Mouse (Mus musculus): ENCODE measurements around the gene Cd274. TPM values are rescaled to one million over a fixed set of nuclear protein-coding genes. Genes with fewer than 3 reads are reported as not detected.

Cd274 gene
- polyA plus RNA-seq, 1 experiment from 2014 or later = 0.27 TPM

DNA sequence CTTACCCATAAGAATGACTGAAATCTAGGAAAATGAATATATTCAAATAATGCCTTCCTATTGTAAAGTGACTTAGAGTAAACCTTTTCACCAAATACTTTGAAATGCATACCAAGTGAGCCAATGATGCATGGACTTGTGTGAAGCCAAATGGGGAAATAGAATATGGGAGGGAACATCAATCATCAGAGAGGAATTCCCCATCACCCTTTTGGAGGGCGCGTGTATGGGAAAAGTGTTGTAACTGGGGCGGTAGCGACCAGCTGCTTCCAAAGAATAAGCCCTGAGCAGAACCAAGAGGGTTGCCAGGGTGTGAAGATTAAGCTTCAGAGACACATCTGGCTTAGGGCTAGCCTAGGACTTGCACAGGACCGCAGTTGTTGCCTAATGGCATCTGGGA, 16.1 kb downstream of the Cd274 start:
- no peak for ATAC-seq
- Histone ChIP-seq H3K27ac (no peak overlapping the region), H3K4me1 (replicated peaks) (no peaks in the 10 kb centered on the region), H3K9me3 (no peaks in the 10 kb centered on the region), H3K9ac (replicated peaks) (no peak overlapping the region), H3K27me3 (no peaks in the 10 kb centered on the region), H3K36me3 (no peaks in the 10 kb centered on the region), H3K4me3 (replicated peaks) (no peak overlapping the region), H3K4me2 (replicated peaks) (no peak overlapping the region)
- WGBS = 96% methylated on average over 5 of the region's 5 CpGs

DNA sequence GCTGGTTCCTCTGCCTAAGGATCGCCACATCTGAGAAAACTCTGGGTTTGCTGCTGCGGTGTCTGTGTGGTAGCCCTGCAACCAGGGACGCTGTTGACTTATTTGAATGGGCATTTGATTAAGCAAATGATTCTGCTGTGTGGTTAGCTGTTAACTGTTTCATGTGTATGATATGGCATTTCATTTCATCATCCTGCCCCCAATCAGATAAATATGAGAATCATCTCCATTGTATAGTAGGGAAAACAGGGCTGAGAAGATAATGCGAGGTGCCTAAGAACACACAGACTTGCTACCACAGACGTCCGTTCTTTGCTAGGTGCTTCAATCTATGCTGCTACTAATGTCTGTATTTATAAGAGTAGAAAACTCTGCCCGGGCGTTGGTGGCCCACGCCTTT, 17.2 kb downstream of the Cd274 start:
- no peak for ATAC-seq
- WGBS = 88% methylated on average over 9 of the region's 9 CpGs
- H3K27me3 ChIP-seq = no peaks in the 10 kb centered on the region

DNA sequence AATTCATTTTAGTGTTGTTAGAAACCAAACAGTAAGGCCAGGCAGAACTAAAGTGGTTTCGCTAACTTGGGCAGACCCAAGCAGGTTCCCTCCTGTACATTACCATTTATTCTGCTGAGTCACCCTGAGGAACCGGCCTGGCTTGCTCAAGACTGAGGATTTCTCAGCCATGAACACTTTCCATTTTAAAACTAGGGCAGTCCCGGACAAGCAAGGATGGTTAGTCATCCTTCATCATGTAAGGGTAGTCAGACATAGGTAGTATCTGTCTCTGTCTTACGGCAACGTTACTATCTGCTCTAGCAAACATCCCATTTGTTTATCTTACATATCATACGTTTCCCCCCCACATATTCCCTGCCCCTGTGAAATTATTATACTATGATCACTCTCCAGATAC, 17.7 kb downstream of the Cd274 start:
- no peak overlapping the region for H3K9ac ChIP-seq (replicated peaks)
- no peak overlapping the region for H3K4me2 ChIP-seq (replicated peaks)
- no peak for ATAC-seq
- no peak overlapping the region for H3K4me3 ChIP-seq (replicated peaks)
- H3K9me3 ChIP-seq = no peaks in the 10 kb centered on the region
- H3K27me3 ChIP-seq = no peaks in the 10 kb centered on the region
- H3K4me1 ChIP-seq (replicated peaks) = no peaks in the 10 kb centered on the region
- H3K27ac ChIP-seq = no peak overlapping the region
- 87% methylated on average over 6 of the region's 6 CpGs for WGBS
- H3K36me3 ChIP-seq = no peaks in the 10 kb centered on the region

More for the DNA sequence above, 17.2 kb downstream of the Cd274 start:
- Histone ChIP-seq H3K4me1 (replicated peaks) (no peaks in the 10 kb centered on the region), H3K9ac (replicated peaks) (no peak overlapping the region), H3K36me3 (no peaks in the 10 kb centered on the region), H3K4me3 (replicated peaks) (no peak overlapping the region), H3K9me3 (no peaks in the 10 kb centered on the region), H3K4me2 (replicated peaks) (no peak overlapping the region), H3K27ac (no peak overlapping the region)

DNA sequence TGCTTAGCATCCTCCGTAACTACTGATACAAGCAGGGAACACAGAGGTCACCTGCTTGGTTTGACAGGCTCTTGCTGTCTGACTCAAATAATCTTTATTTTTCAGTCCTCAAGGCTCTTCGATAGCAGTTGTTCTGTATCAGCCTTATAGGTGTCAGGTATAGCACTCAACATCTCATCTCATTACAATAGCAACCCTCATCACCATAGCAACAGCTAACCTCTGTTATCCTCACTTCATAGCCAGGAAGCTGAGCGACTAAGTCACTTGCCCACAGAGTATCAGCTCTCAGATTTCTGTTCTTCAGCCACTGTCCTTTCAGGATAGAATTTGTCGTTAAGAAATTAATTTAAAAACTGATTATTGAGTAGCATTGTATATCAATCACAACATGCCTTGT, 18.6 kb downstream of the Cd274 start:
- Histone ChIP-seq H3K9ac (replicated peaks) (no peak overlapping the region), H3K4me3 (replicated peaks) (no peak overlapping the region), H3K27me3 (no peaks in the 10 kb centered on the region), H3K36me3 (no peaks in the 10 kb centered on the region), H3K27ac (no peak overlapping the region), H3K4me2 (replicated peaks) (no peak overlapping the region), H3K4me1 (replicated peaks) (no peaks in the 10 kb centered on the region), H3K9me3 (no peaks in the 10 kb centered on the region)
- 79% methylated on average over 4 of the region's 4 CpGs for WGBS
- ATAC-seq = no peak

DNA sequence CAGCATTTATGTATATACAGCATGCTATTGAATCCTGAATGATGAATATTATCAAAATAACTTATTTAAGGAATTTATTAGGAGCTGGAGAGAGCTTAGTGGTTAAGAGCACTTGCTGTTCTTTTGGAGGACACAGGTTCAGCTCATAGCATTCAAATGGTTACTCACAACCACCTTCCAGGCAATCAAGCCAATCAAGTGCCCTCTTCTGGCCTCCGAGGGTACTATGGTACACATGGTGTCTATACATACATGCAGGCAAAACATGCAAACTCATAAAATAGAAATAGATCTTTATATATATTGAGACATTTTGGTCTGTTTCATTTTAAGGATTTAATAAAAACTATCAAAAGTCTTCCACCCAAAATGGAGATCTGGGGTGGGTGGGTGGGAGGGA, 21.6 kb downstream of the Cd274 start:
- Histone ChIP-seq H3K27ac (no peak overlapping the region), H3K36me3 (no peaks in the 10 kb centered on the region), H3K9me3 (no peaks in the 10 kb centered on the region), H3K4me1 (replicated peaks) (no peaks in the 10 kb centered on the region), H3K4me2 (replicated peaks) (no peak overlapping the region), H3K9ac (replicated peaks) (no peak overlapping the region), H3K27me3 (no peaks in the 10 kb centered on the region), H3K4me3 (replicated peaks) (no peak overlapping the region)
- no peak for ATAC-seq
- 92% methylated on average over 1 of the region's 1 CpGs for WGBS

DNA sequence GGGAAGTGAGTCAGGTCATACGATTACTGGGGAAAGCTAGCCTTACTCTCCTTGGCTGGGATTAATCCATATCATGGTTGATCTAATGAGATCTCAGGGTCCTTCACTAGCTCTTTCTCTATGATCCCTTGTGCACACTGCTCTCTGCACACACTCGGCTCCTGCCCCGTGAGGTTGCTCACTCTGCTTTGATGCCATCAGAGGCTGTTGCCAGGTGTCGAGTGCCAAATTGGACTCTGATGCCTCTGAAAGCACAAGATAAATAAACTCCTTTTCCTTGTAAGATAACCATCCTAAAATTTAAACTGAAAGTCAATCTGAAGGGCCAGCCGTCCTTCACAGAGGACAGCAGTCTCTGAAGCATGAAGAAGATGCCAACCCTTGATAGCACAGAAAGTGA, 23.2 kb downstream of the Cd274 start:
- Histone ChIP-seq H3K4me2 (replicated peaks) (no peak overlapping the region), H3K4me3 (replicated peaks) (no peak overlapping the region), H3K27me3 (no peaks in the 10 kb centered on the region), H3K9ac (replicated peaks) (no peak overlapping the region), H3K4me1 (replicated peaks) (no peaks in the 10 kb centered on the region), H3K36me3 (no peaks in the 10 kb centered on the region), H3K9me3 (no peaks in the 10 kb centered on the region), H3K27ac (no peak overlapping the region)
- ATAC-seq = no peak
- WGBS = 91% methylated on average over 5 of the region's 5 CpGs

DNA sequence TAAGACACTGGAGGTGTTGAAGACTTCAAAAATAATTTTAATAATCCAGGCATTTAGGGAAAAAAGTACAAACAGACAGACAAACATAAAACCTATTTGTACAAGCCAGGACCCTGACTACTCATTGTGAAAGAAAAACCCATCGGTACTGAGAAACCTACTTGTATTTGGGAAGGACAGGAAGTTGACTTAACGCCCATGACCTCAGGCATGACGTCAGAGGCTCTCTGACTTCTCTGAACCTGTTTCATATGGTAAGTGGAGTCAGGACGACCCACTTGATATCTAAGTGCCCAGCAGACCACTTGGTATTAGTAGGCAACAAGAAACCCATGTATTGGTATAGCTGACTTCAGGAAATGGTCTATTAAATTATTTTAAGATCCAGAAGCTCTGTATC, 24.0 kb downstream of the Cd274 start:
- Histone ChIP-seq H3K9ac (replicated peaks) (no peak overlapping the region), H3K27ac (no peak overlapping the region), H3K4me3 (replicated peaks) (no peak overlapping the region), H3K4me2 (replicated peaks) (no peak overlapping the region), H3K27me3 (no peaks in the 10 kb centered on the region), H3K4me1 (replicated peaks) (no peaks in the 10 kb centered on the region), H3K9me3 (no peaks in the 10 kb centered on the region), H3K36me3 (no peaks in the 10 kb centered on the region)
- ATAC-seq = no peak
- 81% methylated on average over 4 of the region's 4 CpGs for WGBS

DNA sequence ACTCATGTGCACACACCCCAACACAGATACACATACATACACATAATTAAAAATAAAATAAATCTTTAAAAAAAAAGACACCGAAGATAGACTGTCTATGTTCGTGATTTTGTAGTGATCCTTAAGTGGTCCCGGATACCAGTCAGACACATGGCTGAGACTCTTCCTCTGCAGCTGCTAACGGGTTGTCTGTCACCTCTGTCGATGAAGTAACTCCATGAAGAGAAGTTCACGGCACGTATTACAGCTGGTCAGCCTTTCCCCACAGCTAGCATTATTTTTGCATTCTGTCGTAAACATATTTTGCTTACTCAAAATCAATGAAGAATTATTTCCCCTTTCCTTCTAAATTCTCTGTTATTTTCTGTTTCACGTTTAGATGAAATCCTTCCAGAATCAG, 26.1 kb downstream of the Cd274 start:
- Histone ChIP-seq H3K27me3 (no peaks in the 10 kb centered on the region), H3K27ac (no peak overlapping the region), H3K4me1 (replicated peaks) (no peaks in the 10 kb centered on the region), H3K9me3 (peaks cover 5% of the 10 kb centered on the region; the same call in 1 of the 2 replicates), H3K36me3 (no peaks in the 10 kb centered on the region), H3K4me2 (replicated peaks) (no peak overlapping the region), H3K9ac (replicated peaks) (no peak overlapping the region), H3K4me3 (replicated peaks) (no peak overlapping the region)
- WGBS = 95% methylated on average over 9 of the region's 9 CpGs
- ATAC-seq = no peak

DNA sequence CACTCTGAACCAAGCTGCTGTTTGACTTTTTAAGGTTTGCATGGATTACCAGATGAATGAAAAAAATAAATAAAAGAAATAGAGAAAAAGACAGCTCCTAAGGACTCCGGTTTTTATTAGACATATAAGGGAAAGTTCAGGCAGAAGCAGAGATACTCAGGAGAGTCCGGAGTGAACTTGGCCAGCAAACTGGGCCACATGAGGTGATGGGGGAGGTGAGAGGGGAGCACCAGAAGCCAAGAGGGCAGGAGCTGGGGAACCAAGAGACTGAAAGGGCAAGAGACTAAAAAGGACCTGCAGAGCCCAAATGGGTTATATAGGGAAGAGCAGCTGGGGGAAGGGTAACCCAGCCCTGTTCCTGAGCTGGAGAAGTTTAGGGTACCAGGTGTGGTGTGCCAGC, 27.5 kb downstream of the Cd274 start:
- Histone ChIP-seq H3K9me3 (peaks cover 10% of the 10 kb centered on the region; the same call in 1 of the 2 replicates), H3K27me3 (no peaks in the 10 kb centered on the region), H3K4me1 (replicated peaks) (no peaks in the 10 kb centered on the region), H3K9ac (replicated peaks) (no peak overlapping the region), H3K27ac (no peak overlapping the region), H3K36me3 (no peaks in the 10 kb centered on the region), H3K4me2 (replicated peaks) (no peak overlapping the region), H3K4me3 (replicated peaks) (no peak overlapping the region)
- ATAC-seq = no peak
- WGBS = 94% methylated on average over 2 of the region's 2 CpGs

DNA sequence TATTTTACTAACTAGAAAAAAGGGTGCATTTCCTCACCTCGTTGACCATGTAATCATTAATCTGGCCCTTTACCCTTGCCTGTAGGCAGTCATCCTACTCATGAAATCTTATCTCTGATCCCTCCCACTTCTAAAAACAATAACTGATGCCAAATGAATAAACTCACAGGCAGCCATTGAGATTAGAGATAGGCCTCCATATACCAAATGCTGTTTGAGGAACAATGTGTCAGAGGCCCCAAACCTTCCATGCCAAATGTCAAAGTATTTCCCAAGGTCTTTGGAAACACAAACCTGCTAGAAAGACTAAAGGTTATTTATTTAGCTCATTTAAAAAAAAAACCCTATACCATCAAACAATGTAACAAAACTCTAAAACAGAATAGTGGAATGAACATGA, 29.1 kb downstream of the Cd274 start:
- Histone ChIP-seq H3K36me3 (no peaks in the 10 kb centered on the region), H3K27me3 (no peaks in the 10 kb centered on the region), H3K9me3 (peaks cover 10% of the 10 kb centered on the region; the same call in 1 of the 2 replicates), H3K4me1 (replicated peaks) (no peaks in the 10 kb centered on the region), H3K27ac (no peak overlapping the region), H3K4me3 (replicated peaks) (no peak overlapping the region), H3K4me2 (replicated peaks) (no peak overlapping the region), H3K9ac (replicated peaks) (no peak overlapping the region)
- WGBS = 91% methylated on average over 1 of the region's 1 CpGs
- ATAC-seq = no peak

DNA sequence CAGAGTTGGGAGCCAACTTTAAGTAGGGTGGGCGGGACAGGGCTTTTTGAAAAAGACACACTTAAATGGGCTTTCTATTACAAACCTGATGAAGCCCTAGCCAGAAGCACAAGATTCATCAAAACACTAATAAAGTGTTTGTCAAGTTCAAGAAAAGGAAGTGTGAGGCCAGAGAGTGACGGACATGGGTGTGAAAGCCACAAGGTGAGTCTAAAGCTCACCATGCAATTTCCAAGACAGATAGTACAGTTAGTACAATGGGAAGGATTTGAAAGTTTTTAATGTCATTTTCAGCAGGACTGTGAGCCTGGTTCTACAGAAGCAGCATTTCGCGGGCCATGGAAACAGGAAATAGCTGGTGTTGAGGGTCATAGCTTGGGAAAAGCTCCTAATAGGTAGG, 32.5 kb downstream of the Cd274 start:
- no peak overlapping the region for H3K27ac ChIP-seq
- H3K9me3 ChIP-seq = peaks cover 10% of the 10 kb centered on the region; the same call in 1 of the 2 replicates
- no peaks in the 10 kb centered on the region for H3K27me3 ChIP-seq
- no peak overlapping the region for H3K4me3 ChIP-seq (replicated peaks)
- H3K4me2 ChIP-seq (replicated peaks) = no peak overlapping the region
- no peaks in the 10 kb centered on the region for H3K36me3 ChIP-seq
- no peak overlapping the region for H3K9ac ChIP-seq (replicated peaks)
- ATAC-seq = no peak
- 98% methylated on average over 4 of the region's 4 CpGs for WGBS
- H3K4me1 ChIP-seq (replicated peaks) = no peaks in the 10 kb centered on the region

DNA sequence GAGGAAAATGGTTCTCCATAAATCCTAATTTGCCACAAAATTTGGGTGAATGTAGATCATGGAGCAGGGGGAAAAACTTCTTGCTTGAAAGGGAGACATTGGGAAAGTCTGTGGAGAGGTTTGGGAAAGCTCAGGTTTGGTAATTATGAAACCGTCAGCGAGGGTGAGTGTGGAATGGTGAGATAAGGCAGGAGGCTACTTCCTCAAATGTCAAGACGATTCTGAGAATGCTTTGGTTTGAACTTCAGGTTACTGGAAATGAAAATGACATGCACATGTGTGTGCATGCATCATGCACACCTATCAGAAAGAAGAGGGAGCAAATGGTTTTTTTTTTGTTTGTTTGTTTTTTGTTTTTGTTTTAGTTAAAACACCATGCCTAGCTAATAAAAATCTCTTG, 33.2 kb downstream of the Cd274 start:
- Histone ChIP-seq H3K4me2 (replicated peaks) (no peak overlapping the region), H3K9me3 (peaks cover 10% of the 10 kb centered on the region; the same call in 1 of the 2 replicates), H3K4me1 (replicated peaks) (no peaks in the 10 kb centered on the region), H3K9ac (replicated peaks) (no peak overlapping the region), H3K27ac (no peak overlapping the region), H3K27me3 (no peaks in the 10 kb centered on the region), H3K36me3 (no peaks in the 10 kb centered on the region), H3K4me3 (replicated peaks) (no peak overlapping the region)
- WGBS = 94% methylated on average over 3 of the region's 3 CpGs
- ATAC-seq = no peak

DNA sequence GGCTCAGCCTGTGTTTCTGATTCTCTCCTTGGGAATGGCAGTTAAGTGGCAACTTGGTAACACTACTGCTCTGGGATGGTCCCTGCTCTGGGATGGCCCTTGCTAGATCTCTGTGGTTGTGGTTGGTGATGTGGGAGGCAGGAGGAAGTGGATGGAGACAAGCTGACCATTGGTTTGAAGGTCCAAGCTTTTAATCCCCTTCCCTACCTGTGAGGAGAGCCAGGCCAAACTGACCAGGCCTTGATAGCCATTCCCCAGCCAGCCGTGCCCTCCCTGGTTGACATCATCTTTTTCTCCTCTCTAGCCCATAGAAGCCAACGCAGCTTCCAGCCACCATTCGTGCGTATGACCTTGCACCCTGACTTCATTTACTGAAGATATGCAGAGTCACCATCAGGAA, 35.4 kb downstream of the Cd274 start:
- H3K4me2 ChIP-seq (replicated peaks) = no peak overlapping the region
- no peaks in the 10 kb centered on the region for H3K4me1 ChIP-seq (replicated peaks)
- H3K27me3 ChIP-seq = no peaks in the 10 kb centered on the region
- no peak overlapping the region for H3K27ac ChIP-seq
- ATAC-seq = no peak
- WGBS = 97% methylated on average over 4 of the region's 4 CpGs
- H3K4me3 ChIP-seq (replicated peaks) = no peak overlapping the region
- no peaks in the 10 kb centered on the region for H3K36me3 ChIP-seq
- no peak overlapping the region for H3K9ac ChIP-seq (replicated peaks)
- H3K9me3 ChIP-seq = peaks cover 10% of the 10 kb centered on the region; the same call in 1 of the 2 replicates
